Comparison of ENCODE assay signal across 29 mouse cellular contexts in genomic region chr6:43638865-43639264, GRCm38 (mm10).
"Had no signal": no experiment of that assay in that cellular context is flagged by ENCODE, and none has a peak within 500 bp of the region (broad histone marks: within the 10 kb centered on the region; RNA-seq: fewer than 3 reads in every experiment).

No protein-coding gene starts in this region.

- H3K4me3 ChIP-seq: limb, embryonic 10.5 days; limb, embryonic 12.5 days; limb, embryonic 13.5 days; limb, embryonic 15.5 days; liver, embryonic 12.5 days; liver, embryonic 13.5 days; liver, embryonic 15.5 days; lung, embryonic 15.5 days; megakaryocyte, embryonic 14.5 days; midbrain, embryonic 10.5 days; midbrain, embryonic 12.5 days; midbrain, embryonic 13.5 days; midbrain, embryonic 15.5 days; myocyte; neural tube, embryonic 12.5 days had no signal

- H3K36me3 ChIP-seq: limb, embryonic 10.5 days; limb, embryonic 12.5 days; limb, embryonic 13.5 days; limb, embryonic 15.5 days; liver, embryonic 12.5 days; liver, embryonic 13.5 days; liver, embryonic 15.5 days; lung, embryonic 15.5 days; midbrain, embryonic 10.5 days; midbrain, embryonic 12.5 days; midbrain, embryonic 13.5 days; midbrain, embryonic 15.5 days; neural tube, embryonic 12.5 days had no signal

- H3K4me2 ChIP-seq: limb, embryonic 12.5 days; limb, embryonic 13.5 days; limb, embryonic 15.5 days; liver, embryonic 11.5 days; liver, embryonic 12.5 days; liver, embryonic 13.5 days; liver, embryonic 15.5 days; lung, embryonic 14.5 days; lung, embryonic 15.5 days; midbrain, embryonic 12.5 days; midbrain, embryonic 13.5 days; midbrain, embryonic 15.5 days; neural tube, embryonic 12.5 days had no signal

- H3K9me3 ChIP-seq: limb, embryonic 10.5 days; limb, embryonic 12.5 days; limb, embryonic 13.5 days; limb, embryonic 15.5 days; liver, embryonic 12.5 days; liver, embryonic 13.5 days; liver, embryonic 15.5 days; lung, embryonic 15.5 days; megakaryocyte, embryonic 14.5 days; midbrain, embryonic 10.5 days; midbrain, embryonic 12.5 days; midbrain, embryonic 13.5 days; midbrain, embryonic 15.5 days; neural tube, embryonic 12.5 days had no signal

- H3K27ac ChIP-seq: limb, embryonic 10.5 days; limb, embryonic 12.5 days; limb, embryonic 13.5 days; limb, embryonic 15.5 days; liver, embryonic 12.5 days; liver, embryonic 13.5 days; liver, embryonic 14.5 days; liver, embryonic 15.5 days; lung, embryonic 15.5 days; midbrain, embryonic 10.5 days; midbrain, embryonic 12.5 days; midbrain, embryonic 13.5 days; midbrain, embryonic 15.5 days; neural tube, embryonic 12.5 days had no signal

- H3K4me1 ChIP-seq: limb, embryonic 10.5 days; limb, embryonic 12.5 days; limb, embryonic 13.5 days; limb, embryonic 15.5 days; liver, embryonic 12.5 days; liver, embryonic 13.5 days; liver, embryonic 15.5 days; lung, embryonic 15.5 days; midbrain, embryonic 10.5 days; midbrain, embryonic 12.5 days; midbrain, embryonic 13.5 days; midbrain, embryonic 15.5 days; neural tube, embryonic 12.5 days had no signal

- ATAC-seq: liver, embryonic 12.5 days; liver, postnatal 0 days; lung, postnatal 0 days; midbrain, embryonic 13.5 days; midbrain, embryonic 15.5 days had no signal

- H3K9ac ChIP-seq: limb, embryonic 12.5 days; limb, embryonic 13.5 days; limb, embryonic 15.5 days; liver, embryonic 12.5 days; liver, embryonic 13.5 days; liver, embryonic 14.5 days; liver, embryonic 15.5 days; liver, postnatal 0 days; lung, embryonic 14.5 days; lung, embryonic 15.5 days; midbrain, embryonic 12.5 days; midbrain, embryonic 13.5 days; midbrain, embryonic 15.5 days; neural tube, embryonic 12.5 days had no signal

- DNase-seq: left cerebral cortex, postnatal 4 days; liver; liver, embryonic 13.5 days; liver, postnatal 0 days; lung, adult 18-20 months; lung, adult 2 months; lung, embryonic 14.5 days; lung, postnatal 10 days; lung, postnatal 14 days; lung, postnatal 36 days; lung, postnatal 4 days; midbrain, embryonic 14.5 days had no signal

- H3K27me3 ChIP-seq: limb, embryonic 12.5 days; limb, embryonic 13.5 days; limb, embryonic 15.5 days; liver, embryonic 12.5 days; liver, embryonic 13.5 days; liver, embryonic 15.5 days; lung, embryonic 15.5 days; megakaryocyte, embryonic 14.5 days; midbrain, embryonic 12.5 days; midbrain, embryonic 13.5 days; midbrain, embryonic 15.5 days; neural tube, embryonic 12.5 days had no signal
